Mouse (Mus musculus) liver, embryonic 14.5 days (tissue): Measurements from ENCODE around the gene 2010003K11Rik. TPM values are rescaled to one million over a fixed set of nuclear protein-coding genes. Genes with fewer than 3 reads are reported as not detected.

Source experiments
- ATAC-seq: fragments of 200-750 bp; cut with Nextera tagmentation; 2 replicates; pipeline ENCODE4 v1.8.0; 2017; ENCODE audit warnings: moderate number of reproducible peaks, mild to moderate bottlenecking, moderate library complexity; ENCODE audit not compliant: insufficient read depth
- DNase-seq, 3 experiments: peaks; one replicate each; pipeline ENCODE4 v3.0.0-alpha.2; 2012 to 2013; ENCODE audit warnings: low read depth in 3 of 3, low spot score in 3 of 3
- H3K27ac ChIP-seq: fragments of 300-500 bp; sonication (generic); 2 replicates; pipeline ENCODE4 v1.5.1; 2014; ENCODE audit warnings: moderate library complexity, mild to moderate bottlenecking, control low read depth, inconsistent platforms
- H3K27me3 ChIP-seq: fragments of 300-500 bp; sonication (generic); 2 replicates; pipeline ENCODE4 v1.6.1; 2014; ENCODE audit warnings: mild to moderate bottlenecking, low read length, moderate library complexity; ENCODE audit not compliant: control insufficient read depth, insufficient read depth
- H3K36me3 ChIP-seq: fragments of 300-500 bp; sonication (generic); replicated peaks from 2 replicates; pipeline ENCODE4 v1.6.1; 2014; ENCODE audit warnings: low read depth; ENCODE audit not compliant: control insufficient read depth, insufficient read depth
- H3K4me1 ChIP-seq, 2 experiments: fragments of 200-500 bp in 1 of 2; fragments of 300-500 bp in 1 of 2; sonication (generic) in 1 of 2; replicated peaks; 2 replicates each; pipeline ENCODE4 v1.6.1; 2012 to 2014; ENCODE audit warnings: antibody characterized with exemption in 1 of 2, inconsistent platforms in 1 of 2, low read length in 1 of 2; ENCODE audit not compliant: control insufficient read depth in 2 of 2, insufficient read depth in 2 of 2
- H3K4me2 ChIP-seq: fragments of 300-500 bp; sonication (generic); 2 replicates; pipeline ENCODE4 v1.6.1; 2014; ENCODE audit warnings: low read depth, mild to moderate bottlenecking, control low read depth, moderate library complexity
- H3K4me3 ChIP-seq, 2 experiments: fragments of 200-500 bp in 1 of 2; fragments of 300-500 bp in 1 of 2; sonication (generic) in 1 of 2; 2 replicates each; pipeline ENCODE4 v1.5.1; 2012 to 2014; ENCODE audit warnings: low read depth in 2 of 2, low read length in 2 of 2, mild to moderate bottlenecking in 2 of 2, control low read depth in 1 of 2, inconsistent platforms in 1 of 2, moderate library complexity in 1 of 2; ENCODE audit not compliant: insufficient read depth in 1 of 2
- H3K9ac ChIP-seq: fragments of 300-500 bp; sonication (generic); replicated peaks from 2 replicates; pipeline ENCODE4 v1.6.1; 2014; ENCODE audit warnings: mild to moderate bottlenecking, control low read depth, moderate library complexity
- H3K9me3 ChIP-seq: fragments of 300-500 bp; sonication (generic); 2 replicates; pipeline ENCODE4 v1.6.1; 2016; ENCODE audit warnings: low read length, mixed read lengths; ENCODE audit not compliant: control insufficient read depth
- CTCF ChIP-seq: IDR thresholded peaks from 2 replicates; pipeline ENCODE4 v1.5.1; 2016; ENCODE audit warnings: antibody characterized with exemption, low read depth, control low read depth
- EP300 ChIP-seq: IDR thresholded peaks from 2 replicates; pipeline ENCODE4 v1.6.1; 2016; ENCODE audit warnings: antibody characterized with exemption, low read depth
- WGBS: fragments of 180-500 bp; shearing (Covaris S2); extraction: QIAGEN DNeasy Blood & Tissue Kit; methylation state at CpG from one replicate; pipeline ENCODE4 v1.1.7; 2014; ENCODE audit not compliant: insufficient replicate concordance; 5-methylcytosine and 5-hydroxymethylcytosine counted together
- polyA plus RNA-seq, 2 experiments: library from polyadenylated mRNA; depleted of rRNA in 1 of 2; stranded (reverse) in 1 of 2; unstranded in 1 of 2; fragments of >200 nt; fragmentation: Nextera tagmentation in 1 of 2; extraction: Ambion mirVana in 1 of 2; gene quantifications; 2 replicates each; pipeline versions ENCODE4 v1.2.1 to v1.2.3; 2012 to 2014

Gene 2010003K11Rik
- polyA plus RNA-seq (2012; rRNA removed) = 0.03 TPM in 1 of 2 replicates, not detected in the other
- 0.08 and 0.15 TPM in 2 replicates for polyA plus RNA-seq (2014; fragmentation: Nextera tagmentation; extraction: Ambion mirVana)

DNA sequence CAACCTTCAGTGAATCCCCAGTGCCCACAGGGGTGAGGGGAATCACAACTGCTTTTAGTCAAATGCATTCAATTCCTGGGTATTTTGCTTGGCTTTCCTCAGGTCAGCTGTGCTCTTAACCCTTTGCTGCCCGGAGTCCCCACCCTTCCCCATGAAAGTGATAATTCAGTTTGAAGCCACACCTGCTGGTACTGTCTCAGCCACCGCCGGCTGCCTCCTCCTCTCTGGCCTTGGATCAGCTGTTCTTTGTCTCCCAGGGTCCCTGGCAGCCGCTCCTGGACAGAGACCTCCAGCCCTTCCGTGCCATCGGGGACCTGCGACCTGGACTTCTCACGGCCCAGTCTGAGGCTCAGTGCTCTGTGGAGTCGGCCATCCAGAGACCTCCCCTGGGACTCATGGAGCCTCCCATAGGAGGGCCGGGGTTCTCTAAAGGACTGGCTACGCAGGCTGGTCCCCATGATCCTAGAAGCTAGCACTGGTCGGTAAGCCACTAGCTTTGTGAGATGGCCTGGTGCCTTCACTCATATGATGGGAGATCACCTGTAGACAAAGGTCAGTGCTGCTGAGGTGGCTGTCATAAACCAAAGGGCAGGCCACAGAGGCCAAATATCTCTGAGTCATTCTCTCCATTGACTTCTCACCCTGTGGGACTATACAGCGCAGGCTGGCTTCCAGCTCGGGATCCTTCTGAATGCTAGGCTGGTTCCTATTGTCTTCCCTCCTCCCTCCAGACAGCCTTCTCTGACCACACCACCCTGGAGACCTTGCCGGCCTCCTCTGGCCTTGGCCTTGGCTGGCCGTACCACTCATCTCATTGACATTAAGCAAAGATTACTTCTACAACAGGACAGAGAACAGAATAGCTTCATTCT is at the start of gene 2010003K11Rik:
TSS of gene 2010003K11Rik (minus strand) at position 522 of the 872 bp plus-strand sequence.
- Histone ChIP-seq H3K36me3 (no peaks in the 10 kb centered on the region), H3K27ac (no peak within 1 kb of the TSS), H3K27me3 (no peaks in the 10 kb centered on the region), H3K4me2 (no peak within 1 kb of the TSS), H3K9me3 (no peaks in the 10 kb centered on the region), H3K4me1 (peaks cover 3 to 8% of the 10 kb centered on the region in 2 experiments; a peak in 3 of 4 replicates), H3K4me3 (no peak within 1 kb of the TSS), H3K9ac (no peak within 1 kb of the TSS)
- no peak for DNase-seq
- TF ChIP-seq EP300 = no peak
- TF ChIP-seq CTCF = no peak
- no peak for ATAC-seq
- 66% methylated on average over 16 of the region's 16 CpGs for WGBS

DNA sequence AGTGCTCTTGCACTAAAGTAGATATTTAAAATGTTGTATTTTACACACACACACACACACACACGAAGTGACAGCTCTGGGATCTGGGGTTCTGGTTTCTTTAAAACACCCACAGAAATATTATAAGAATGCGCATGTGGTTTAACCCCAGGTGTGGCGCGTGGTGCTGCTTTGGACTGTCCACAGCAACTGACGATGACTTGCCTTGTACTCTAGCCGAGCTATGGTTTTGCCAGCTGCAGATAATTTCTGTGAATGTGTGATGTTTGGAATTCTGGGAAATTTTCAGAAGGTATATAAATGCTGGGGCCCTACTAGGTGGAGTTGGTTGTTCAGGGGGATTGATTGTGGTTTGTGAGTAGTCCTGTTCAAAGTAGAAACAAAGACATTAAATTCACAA is 49.4 kb upstream of the 2010003K11Rik start:
- H3K27me3 ChIP-seq = no peaks in the 10 kb centered on the region
- H3K36me3 ChIP-seq = no peaks in the 10 kb centered on the region
- DNase-seq (no peak), ATAC-seq (no peak)
- no peak overlapping the region; the same call in 1 of the 2 replicates for H3K9ac ChIP-seq
- TF ChIP-seq CTCF (no peak), EP300 (no peak)
- 71% methylated on average over 6 of the region's 6 CpGs for WGBS
- H3K4me2 ChIP-seq = no peak overlapping the region
- H3K4me3 ChIP-seq = no peak overlapping the region
- H3K4me1 ChIP-seq = peaks cover 0 to 10% of the 10 kb centered on the region in 2 experiments; a peak in 3 of 4 replicates
- H3K9me3 ChIP-seq = no peaks in the 10 kb centered on the region
- no peak overlapping the region for H3K27ac ChIP-seq

DNA sequence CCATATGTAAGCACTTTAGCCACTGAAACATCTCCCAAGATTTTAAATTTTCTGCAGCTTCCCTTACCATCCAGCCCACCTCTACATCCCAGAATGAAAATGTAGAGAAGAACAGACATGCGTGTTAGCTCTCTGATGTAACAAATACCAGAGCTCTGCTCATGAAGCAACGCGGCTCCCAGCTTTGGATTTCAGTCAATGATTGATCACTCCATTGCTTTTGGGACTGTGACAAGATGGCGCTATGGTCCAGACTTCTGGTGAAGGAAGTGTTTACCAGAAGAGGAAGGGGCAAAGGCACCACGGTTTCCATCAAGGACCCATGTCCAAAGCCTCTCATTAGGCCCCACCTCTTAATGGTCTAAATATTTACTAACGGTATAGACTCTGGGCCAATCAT is 47.5 kb upstream of the 2010003K11Rik start:
- no peaks in the 10 kb centered on the region for H3K9me3 ChIP-seq
- no peak overlapping the region for H3K27ac ChIP-seq
- no peaks in the 10 kb centered on the region for H3K36me3 ChIP-seq
- TF ChIP-seq CTCF (no peak), EP300 (no peak)
- H3K27me3 ChIP-seq = no peaks in the 10 kb centered on the region
- H3K4me3 ChIP-seq = no peak overlapping the region
- no peak for DNase-seq
- no peak overlapping the region for H3K9ac ChIP-seq
- no peak for ATAC-seq
- 86% methylated on average over 6 of the region's 6 CpGs for WGBS
- H3K4me2 ChIP-seq = no peak overlapping the region
- H3K4me1 ChIP-seq = peaks cover 0 to 6% of the 10 kb centered on the region in 2 experiments; a peak in 3 of 4 replicates

DNA sequence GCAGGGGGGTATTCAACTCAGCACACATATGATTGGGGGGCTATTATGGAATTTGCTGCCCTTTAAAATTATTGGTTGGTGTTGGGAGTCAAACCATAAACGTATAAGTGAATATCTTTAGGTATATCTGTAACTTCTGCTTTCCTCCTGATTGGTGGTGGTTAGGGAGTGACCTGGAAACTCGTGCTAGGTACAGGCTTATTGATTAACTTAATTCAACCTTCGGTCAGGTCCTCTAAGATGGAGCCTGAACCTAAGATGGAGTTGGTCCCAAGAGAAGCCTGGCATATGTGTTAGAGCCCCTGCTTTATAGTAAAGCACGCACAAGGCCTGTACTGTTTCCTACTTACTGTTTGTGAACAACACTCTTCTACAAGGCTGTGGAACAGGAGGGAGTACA is 46.7 kb upstream of the 2010003K11Rik start:
- H3K27ac ChIP-seq = no peak overlapping the region
- DNase-seq = no peak

DNA sequence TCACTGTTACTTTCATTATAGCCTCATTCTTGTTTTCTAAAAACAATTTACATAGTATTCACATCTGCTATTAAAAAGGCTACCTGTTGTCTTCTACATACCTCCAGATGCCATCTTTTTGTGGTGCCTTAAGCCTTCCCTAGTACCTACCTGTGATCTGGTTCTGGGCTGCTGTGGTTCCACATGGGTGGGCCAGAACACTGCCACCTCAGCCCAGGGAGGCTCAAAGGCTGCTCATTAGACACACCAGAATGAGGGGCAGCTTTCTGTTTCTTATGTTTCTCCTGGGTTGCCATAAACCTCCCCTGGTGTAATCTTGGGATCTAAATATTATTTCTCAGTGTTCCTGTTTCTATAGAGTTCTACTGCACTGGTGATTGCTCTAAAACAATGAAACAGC is 43.7 kb upstream of the 2010003K11Rik start:
- no peak overlapping the region for H3K9ac ChIP-seq
- TF ChIP-seq EP300 (no peak), CTCF (no peak)
- H3K36me3 ChIP-seq = no peaks in the 10 kb centered on the region
- H3K4me3 ChIP-seq = no peak overlapping the region
- H3K4me2 ChIP-seq = no peak overlapping the region
- no peak for DNase-seq
- H3K27me3 ChIP-seq = no peaks in the 10 kb centered on the region
- peaks cover 0 to 5% of the 10 kb centered on the region in 2 experiments; a peak in 2 of 4 replicates for H3K4me1 ChIP-seq
- no peaks in the 10 kb centered on the region; the same call in 1 of the 2 replicates for H3K9me3 ChIP-seq
- H3K27ac ChIP-seq = no peak overlapping the region
- ATAC-seq = no peak

More for the DNA sequence above, 46.7 kb upstream of the 2010003K11Rik start:
- no peak for ATAC-seq
- Histone ChIP-seq H3K27me3 (no peaks in the 10 kb centered on the region), H3K4me2 (no peak overlapping the region), H3K36me3 (no peaks in the 10 kb centered on the region), H3K9me3 (no peaks in the 10 kb centered on the region; the same call in 1 of the 2 replicates), H3K9ac (no peak overlapping the region), H3K4me3 (no peak overlapping the region), H3K4me1 (peaks cover 0 to 6% of the 10 kb centered on the region in 2 experiments; a peak in 3 of 4 replicates)
- WGBS = 62% methylated on average over 4 of the region's 4 CpGs
- TF ChIP-seq CTCF (no peak), EP300 (no peak)
